Mouse (Mus musculus): ENCODE data around the gene Zfp931.
"Not testable (repeated sequence)": the region's sequence is repeated elsewhere in the genome, so short reads cannot be mapped to it uniquely, and the experiment has no call there.

Zfp931 gene

GRCm38 (mm10) chr2:178078166-178078717 is at the start of gene Zfp931:
Gene Zfp931, minus strand, starts transcription at chr2:178078476.
- DNase-seq, result peak; percentile 27

GRCm38 (mm10) chr2:178126041-178126820 is 48.0 kb upstream of the Zfp931 start:
- no peak for DNase-seq

GRCm38 (mm10) chr2:178125427-178125826 is 47.2 kb upstream of the Zfp931 start:
- no peak for DNase-seq

GRCm38 (mm10) chr2:178123466-178123865 is 45.2 kb upstream of the Zfp931 start:
- DNase-seq, result no peak

- no peak for DNase-seq
These were observed 43.8 kb upstream of the Zfp931 start for GRCm38 (mm10) chr2:178121946-178122665.

- no peak for DNase-seq
These were observed 43.1 kb upstream of the Zfp931 start for GRCm38 (mm10) chr2:178121375-178121688.

- no peak for DNase-seq
These were observed 42.5 kb upstream of the Zfp931 start for GRCm38 (mm10) chr2:178120651-178121374.

GRCm38 (mm10) chr2:178120356-178120645 is 42.0 kb upstream of the Zfp931 start:
- DNase-seq, result no peak

- DNase-seq, result no peak
These were observed 41.5 kb upstream of the Zfp931 start for GRCm38 (mm10) chr2:178119561-178120355.

- DNase-seq, result no peak
These were observed 40.7 kb upstream of the Zfp931 start, which contains the start of gene Phactr3 for GRCm38 (mm10) chr2:178118801-178119560. Gene Phactr3, plus strand, starts transcription at chr2:178118975.

GRCm38 (mm10) chr2:178117946-178118345 is 39.7 kb upstream of the Zfp931 start:
- peak; percentile 29 for DNase-seq

- DNase-seq, result peak; percentile 54
These were observed 23.7 kb upstream of the Zfp931 start for GRCm38 (mm10) chr2:178101957-178102356.

- DNase-seq, result peak; percentile 64
These were observed 19.7 kb upstream of the Zfp931 start for GRCm38 (mm10) chr2:178098021-178098420.

- no peak for DNase-seq
These were observed 11.3 kb upstream of the Zfp931 start for GRCm38 (mm10) chr2:178089586-178089985.

- peak; percentile 82 for DNase-seq
These were observed 20.1 kb downstream of the Zfp931 start for GRCm38 (mm10) chr2:178058195-178058594.

- not testable (repeated sequence) for DNase-seq
These were observed 50.7 kb downstream of the Zfp931 start for GRCm38 (mm10) chr2:178027601-178028000.

- peak; percentile 6 for DNase-seq
These were observed 54.4 kb downstream of the Zfp931 start for GRCm38 (mm10) chr2:178023861-178024260.

- DNase-seq, result peak; percentile 76
These were observed 55.2 kb downstream of the Zfp931 start, which contains the start of gene Zfp971 for GRCm38 (mm10) chr2:178023011-178023611. Gene Zfp971, plus strand, starts transcription at chr2:178023284.

GRCm38 (mm10) chr2:178020773-178021172 is 57.5 kb downstream of the Zfp931 start:
- DNase-seq, result peak; percentile 51

GRCm38 (mm10) chr2:178019486-178019885 is 58.8 kb downstream of the Zfp931 start:
- DNase-seq, result not testable (repeated sequence)

Measured in lung, postnatal 36 days (tissue).